Mouse (Mus musculus) intestine, postnatal 0 days (tissue): ENCODE measurements around the gene Ndufc2. TPM values are rescaled to one million over a fixed set of nuclear protein-coding genes. Genes with fewer than 3 reads are reported as not detected.

ENCODE experiments used
- ATAC-seq: fragments of 200-750 bp; cut with Nextera tagmentation; 2 replicates; pipeline ENCODE4 v1.8.0; 2017; ENCODE audit warnings: mild to moderate bottlenecking, moderate TSS enrichment, moderate library complexity
- H3K27ac ChIP-seq: fragments of 300-500 bp; sonication (generic); 2 replicates; pipeline ENCODE4 v1.5.1; 2014; ENCODE audit warnings: mild to moderate bottlenecking, low read depth, low read length, moderate library complexity
- H3K27me3 ChIP-seq: fragments of 300-500 bp; sonication (generic); replicated peaks from 2 replicates; pipeline ENCODE4 v1.6.1; 2014; ENCODE audit warnings: low read length, mixed read lengths; ENCODE audit not compliant: control insufficient read depth, insufficient read depth
- H3K36me3 ChIP-seq: fragments of 300-500 bp; sonication (generic); 2 replicates; pipeline ENCODE4 v1.6.1; 2014; ENCODE audit warnings: mild to moderate bottlenecking, moderate library complexity; ENCODE audit not compliant: control insufficient read depth, insufficient read depth
- H3K4me1 ChIP-seq: fragments of 300-500 bp; sonication (generic); replicated peaks from 2 replicates; pipeline ENCODE4 v1.6.1; 2014; ENCODE audit warnings: antibody characterized with exemption, low read length, mixed read lengths; ENCODE audit not compliant: control insufficient read depth, insufficient read depth
- H3K4me2 ChIP-seq: fragments of 300-500 bp; sonication (generic); replicated peaks from 2 replicates; pipeline ENCODE4 v1.6.1; 2014; ENCODE audit warnings: low read depth, mild to moderate bottlenecking, moderate library complexity
- H3K4me3 ChIP-seq: fragments of 300-500 bp; sonication (generic); 2 replicates; pipeline ENCODE4 v1.5.1; 2014; ENCODE audit warnings: low read depth, low read length
- H3K9ac ChIP-seq: fragments of 300-500 bp; sonication (generic); 2 replicates; pipeline ENCODE4 v1.6.1; 2014; ENCODE audit warnings: mild to moderate bottlenecking, low read depth, low read length
- H3K9me3 ChIP-seq: fragments of 300-500 bp; sonication (generic); 2 replicates; pipeline ENCODE4 v1.6.1; 2016; ENCODE audit warnings: mixed run types; ENCODE audit not compliant: control insufficient read depth
- CTCF ChIP-seq: sonication (generic); IDR thresholded peaks from 2 replicates; pipeline ENCODE4 v1.5.1; 2016; ENCODE audit warnings: low read depth, mild to moderate bottlenecking, control low read depth, antibody characterized with exemption, moderate library complexity
- WGBS: fragments of 180-500 bp; shearing (Covaris S2); extraction: QIAGEN DNeasy Blood & Tissue Kit; methylation state at CpG from one replicate; pipeline ENCODE4 v1.1.7; 2014; 5-methylcytosine and 5-hydroxymethylcytosine counted together
- polyA plus RNA-seq: library from polyadenylated mRNA; unstranded; fragments of >200 nt; fragmentation: Nextera tagmentation; extraction: Ambion mirVana; gene quantifications from 2 replicates; pipeline ENCODE4 v1.2.1, GENCODE M21; 2015

Ndufc2 gene
- polyA plus RNA-seq, 1 experiment from 2014 or later: 549 TPM

GRCm38 (mm10) chr7:97420958-97421651 lies 21.3 kb downstream of the Ndufc2 start:
- no peaks in the 10 kb centered on the region for H3K36me3 ChIP-seq
- WGBS: 78% methylated on average over 8 of the region's 8 CpGs
- H3K4me2 ChIP-seq: no peak overlapping the region
- H3K9ac ChIP-seq: no peak overlapping the region
- H3K4me3 ChIP-seq: no peak overlapping the region
- no peaks in the 10 kb centered on the region for H3K4me1 ChIP-seq
- H3K27me3 ChIP-seq: no peaks in the 10 kb centered on the region
- no peak overlapping the region for H3K27ac ChIP-seq
- TF ChIP-seq CTCF: no peak
- no peaks in the 10 kb centered on the region for H3K9me3 ChIP-seq
- no peak for ATAC-seq

DNA sequence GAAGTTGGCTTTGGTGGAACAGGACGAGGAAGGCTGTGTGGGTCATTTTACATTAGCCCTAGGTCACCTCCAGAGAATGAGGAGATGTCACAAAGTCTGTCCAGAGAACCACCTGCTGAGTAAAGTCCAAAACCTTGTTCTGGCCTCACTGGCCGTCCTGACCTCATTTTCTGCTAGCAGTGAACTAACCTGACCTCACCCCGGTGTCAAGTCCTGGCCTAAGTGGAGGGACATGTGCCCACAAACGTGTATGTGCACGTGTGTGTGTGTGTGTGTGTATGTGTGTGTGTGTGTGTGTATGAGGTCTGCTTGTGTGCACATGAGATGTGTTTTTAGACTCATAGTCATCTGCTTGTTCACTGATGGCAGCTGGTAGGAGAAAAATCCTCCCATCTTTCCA lies 24.0 kb downstream of the Ndufc2 start:
- H3K4me2 ChIP-seq: no peak overlapping the region
- no peak for ATAC-seq
- TF ChIP-seq CTCF: no peak
- no peaks in the 10 kb centered on the region for H3K4me1 ChIP-seq
- no peaks in the 10 kb centered on the region for H3K27me3 ChIP-seq
- WGBS: 50% methylated on average over 5 of the region's 5 CpGs
- H3K27ac ChIP-seq: no peak overlapping the region
- no peak overlapping the region for H3K4me3 ChIP-seq
- no peaks in the 10 kb centered on the region for H3K36me3 ChIP-seq
- H3K9me3 ChIP-seq: no peaks in the 10 kb centered on the region
- H3K9ac ChIP-seq: no peak overlapping the region

GRCm38 (mm10) chr7:97424621-97425245 lies 24.9 kb downstream of the Ndufc2 start:
- peak; percentile 97 for TF ChIP-seq CTCF
- Histone ChIP-seq H3K9me3 (no peaks in the 10 kb centered on the region), H3K4me1 (no peaks in the 10 kb centered on the region), H3K27me3 (no peaks in the 10 kb centered on the region), H3K4me2 (no peak overlapping the region), H3K9ac (no peak overlapping the region), H3K4me3 (no peak overlapping the region), H3K27ac (no peak overlapping the region), H3K36me3 (no peaks in the 10 kb centered on the region)
- ATAC-seq: peak; percentile 68
- 9% methylated on average over 12 of the region's 12 CpGs for WGBS

- no peaks in the 10 kb centered on the region for H3K9me3 ChIP-seq
- no peak overlapping the region for H3K9ac ChIP-seq
- H3K36me3 ChIP-seq: no peaks in the 10 kb centered on the region
- H3K27ac ChIP-seq: no peak overlapping the region
- no peaks in the 10 kb centered on the region for H3K4me1 ChIP-seq
- H3K4me2 ChIP-seq: no peak overlapping the region
- no peak overlapping the region for H3K4me3 ChIP-seq
- WGBS: 53% methylated on average over 6 of the region's 6 CpGs
- no peak for ATAC-seq
- no peaks in the 10 kb centered on the region for H3K27me3 ChIP-seq
- TF ChIP-seq CTCF: no peak
These were observed 26.8 kb downstream of the Ndufc2 start for GRCm38 (mm10) chr7:97426566-97426965.

DNA sequence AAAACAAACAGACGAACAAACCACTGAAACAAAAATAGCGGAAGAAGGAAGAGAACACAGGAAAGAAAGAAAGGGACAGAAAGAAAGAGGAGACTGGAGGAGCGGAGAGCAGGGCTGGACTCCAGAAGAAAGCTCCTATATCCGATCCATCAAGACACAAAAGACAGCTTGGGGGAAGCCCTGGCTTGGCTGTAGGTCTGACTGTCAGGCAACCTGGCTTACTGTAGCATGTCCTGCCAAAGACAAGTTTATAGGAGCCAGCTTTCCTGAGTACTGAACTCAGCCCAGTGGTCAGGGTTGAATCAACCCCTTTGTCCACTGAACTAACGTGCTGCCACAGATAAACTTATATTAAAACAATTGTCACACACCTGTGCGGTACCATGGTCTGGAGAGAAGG lies 27.5 kb downstream of the Ndufc2 start:
- Histone ChIP-seq H3K9me3 (no peaks in the 10 kb centered on the region), H3K36me3 (no peaks in the 10 kb centered on the region), H3K27ac (no peak overlapping the region), H3K9ac (no peak overlapping the region), H3K4me2 (no peak overlapping the region), H3K27me3 (no peaks in the 10 kb centered on the region), H3K4me3 (no peak overlapping the region), H3K4me1 (no peaks in the 10 kb centered on the region)
- ATAC-seq: no peak
- 85% methylated on average over 6 of the region's 6 CpGs for WGBS
- TF ChIP-seq CTCF: no peak

GRCm38 (mm10) chr7:97427778-97428420 lies 28.1 kb downstream of the Ndufc2 start:
- no peaks in the 10 kb centered on the region for H3K9me3 ChIP-seq
- no peak for ATAC-seq
- H3K4me3 ChIP-seq: no peak overlapping the region
- WGBS: 69% methylated on average over 5 of the region's 5 CpGs
- no peak overlapping the region for H3K9ac ChIP-seq
- peak; percentile 27; the same call in 1 of the 2 replicates for TF ChIP-seq CTCF
- no peaks in the 10 kb centered on the region for H3K36me3 ChIP-seq
- H3K27ac ChIP-seq: no peak overlapping the region
- H3K27me3 ChIP-seq: no peaks in the 10 kb centered on the region
- H3K4me2 ChIP-seq: no peak overlapping the region
- H3K4me1 ChIP-seq: no peaks in the 10 kb centered on the region
